Mouse (Mus musculus) cortical plate, adult 2 months (tissue): ENCODE results near the gene Mmp19. TPM values are rescaled to one million over a fixed set of nuclear protein-coding genes. Genes with fewer than 3 reads are reported as not detected.

Experiments
- H3K27ac ChIP-seq: fragments of 200-500 bp; 2 replicates; pipeline ENCODE4 v1.5.1; 2012; ENCODE audit warnings: low read length, control low read depth, inconsistent platforms; ENCODE audit not compliant: insufficient read depth
- H3K4me1 ChIP-seq: fragments of 200-500 bp; 2 replicates; pipeline ENCODE4 v1.6.1; 2011; ENCODE audit warnings: low read length; ENCODE audit not compliant: control insufficient read depth, insufficient read depth
- H3K4me3 ChIP-seq: fragments of 200-500 bp; 2 replicates; pipeline ENCODE4 v1.5.1; 2011; ENCODE audit warnings: mild to moderate bottlenecking, low read length, control low read depth; ENCODE audit not compliant: insufficient read depth
- CTCF ChIP-seq: fragments of 200-500 bp; IDR thresholded peaks from 2 replicates; pipeline ENCODE4 v1.5.1; 2011; ENCODE audit warnings: mild to moderate bottlenecking, control low read depth, low read length; ENCODE audit not compliant: insufficient read depth; ENCODE audit errors: extremely low read depth
- POLR2A ChIP-seq: fragments of 200-500 bp; IDR thresholded peaks from 2 replicates; pipeline ENCODE4 v1.6.1; 2011; ENCODE audit warnings: mild to moderate bottlenecking, low read length, control low read depth; ENCODE audit not compliant: insufficient read depth; ENCODE audit errors: extremely low read depth
- polyA plus RNA-seq: library from polyadenylated mRNA; depleted of rRNA; stranded (reverse); fragments of >200 nt; gene quantifications from 2 replicates; pipeline ENCODE4 v1.2.3, GENCODE M21; 2012; rRNA removed

Mmp19 gene
- polyA plus RNA-seq = 0.38 and 0.57 TPM in 2 replicates

DNA sequence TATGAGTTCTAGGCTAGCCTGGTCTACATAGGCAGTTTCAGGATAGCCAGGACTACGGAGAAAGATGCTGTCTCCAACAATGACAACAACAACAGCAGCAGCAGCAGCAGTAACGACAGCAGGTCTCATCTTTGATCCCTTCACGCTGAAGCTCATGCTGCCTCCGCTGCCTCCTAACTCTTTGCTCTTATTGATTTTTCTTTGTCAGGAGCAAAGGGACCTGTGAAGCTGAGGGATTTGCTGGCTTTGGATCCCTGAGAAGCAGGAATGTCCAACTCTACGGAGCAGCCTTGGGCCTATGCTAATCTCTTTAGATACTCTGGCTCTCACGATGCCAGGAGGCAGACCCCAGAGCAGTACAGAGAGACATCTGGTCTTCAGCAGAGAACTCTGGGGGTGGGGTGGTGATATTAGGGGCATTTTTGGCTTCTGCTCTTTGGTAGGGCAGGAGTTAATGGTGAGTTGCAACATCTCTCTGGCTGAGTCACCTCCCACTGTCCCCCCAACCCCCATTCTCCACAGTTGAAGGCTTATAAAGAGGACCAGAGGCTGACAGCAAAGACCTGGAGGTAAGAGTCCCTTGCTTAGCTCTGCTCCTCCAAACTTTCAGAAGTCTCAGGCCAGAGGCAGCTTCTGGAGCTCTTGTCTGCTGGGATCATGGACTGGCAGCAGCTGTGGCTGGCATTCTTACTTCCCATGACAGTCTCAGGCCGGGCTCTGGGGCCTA, at the start of gene Mmp19:
Gene Mmp19, plus strand, starts transcription at position 513 of the 727 bp plus-strand sequence.
- H3K4me1 ChIP-seq = no peaks in the 10 kb centered on the region; the same call in 1 of the 2 replicates
- no peak within 1 kb of the TSS for H3K27ac ChIP-seq
- TF ChIP-seq POLR2A (no peak), CTCF (no peak)
- no peak within 1 kb of the TSS for H3K4me3 ChIP-seq

GRCm38 (mm10) chr10:128742616-128743015, 48.1 kb upstream of the Mmp19 start:
- Histone ChIP-seq H3K4me1 (peaks cover 3% of the 10 kb centered on the region; the same call in 1 of the 2 replicates), H3K4me3 (peak overlapping the region; percentile 81; the same call in 1 of the 2 replicates), H3K27ac (no peak overlapping the region)
- TF ChIP-seq POLR2A (no peak), CTCF (no peak)

- Histone ChIP-seq H3K27ac (no peak overlapping the region), H3K4me3 (peak overlapping the region; percentile 81), H3K4me1 (peaks cover 3% of the 10 kb centered on the region; the same call in 1 of the 2 replicates)
- TF ChIP-seq POLR2A (no peak), CTCF (no peak)
These were observed 47.5 kb upstream of the Mmp19 start for GRCm38 (mm10) chr10:128743235-128743634.

- TF ChIP-seq CTCF = no peak
- TF ChIP-seq POLR2A = no peak
- Histone ChIP-seq H3K27ac (peak overlapping the region; percentile 43; the same call in 1 of the 2 replicates), H3K4me1 (peaks cover 3% of the 10 kb centered on the region; the same call in 1 of the 2 replicates), H3K4me3 (peak overlapping the region; percentile 81)
These were observed 46.9 kb upstream of the Mmp19 start for GRCm38 (mm10) chr10:128743791-128744191.

DNA sequence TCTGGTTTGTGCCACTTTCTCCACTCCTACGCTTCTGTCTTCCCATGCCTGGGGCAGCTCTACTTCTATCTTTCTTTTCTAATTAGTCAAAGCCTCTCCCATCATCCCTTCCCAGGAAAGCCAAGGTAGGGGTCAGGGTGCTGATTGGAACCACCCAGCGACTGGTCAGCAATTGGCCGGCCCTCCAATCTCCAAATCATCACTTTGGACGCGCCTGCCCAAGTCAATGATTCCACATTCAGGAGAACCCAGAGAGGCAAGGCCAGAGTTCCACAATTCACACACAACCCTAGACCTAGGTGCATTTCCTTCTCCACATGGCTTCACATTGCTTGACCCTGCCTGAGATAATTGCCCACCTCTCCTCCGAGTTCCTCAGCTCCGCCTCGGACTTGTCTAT, 46.5 kb upstream of the Mmp19 start:
- TF ChIP-seq CTCF = no peak
- TF ChIP-seq POLR2A = no peak
- peak overlapping the region; percentile 81 for H3K4me3 ChIP-seq
- no peak overlapping the region for H3K27ac ChIP-seq
- H3K4me1 ChIP-seq = peaks cover 3% of the 10 kb centered on the region; the same call in 1 of the 2 replicates

DNA sequence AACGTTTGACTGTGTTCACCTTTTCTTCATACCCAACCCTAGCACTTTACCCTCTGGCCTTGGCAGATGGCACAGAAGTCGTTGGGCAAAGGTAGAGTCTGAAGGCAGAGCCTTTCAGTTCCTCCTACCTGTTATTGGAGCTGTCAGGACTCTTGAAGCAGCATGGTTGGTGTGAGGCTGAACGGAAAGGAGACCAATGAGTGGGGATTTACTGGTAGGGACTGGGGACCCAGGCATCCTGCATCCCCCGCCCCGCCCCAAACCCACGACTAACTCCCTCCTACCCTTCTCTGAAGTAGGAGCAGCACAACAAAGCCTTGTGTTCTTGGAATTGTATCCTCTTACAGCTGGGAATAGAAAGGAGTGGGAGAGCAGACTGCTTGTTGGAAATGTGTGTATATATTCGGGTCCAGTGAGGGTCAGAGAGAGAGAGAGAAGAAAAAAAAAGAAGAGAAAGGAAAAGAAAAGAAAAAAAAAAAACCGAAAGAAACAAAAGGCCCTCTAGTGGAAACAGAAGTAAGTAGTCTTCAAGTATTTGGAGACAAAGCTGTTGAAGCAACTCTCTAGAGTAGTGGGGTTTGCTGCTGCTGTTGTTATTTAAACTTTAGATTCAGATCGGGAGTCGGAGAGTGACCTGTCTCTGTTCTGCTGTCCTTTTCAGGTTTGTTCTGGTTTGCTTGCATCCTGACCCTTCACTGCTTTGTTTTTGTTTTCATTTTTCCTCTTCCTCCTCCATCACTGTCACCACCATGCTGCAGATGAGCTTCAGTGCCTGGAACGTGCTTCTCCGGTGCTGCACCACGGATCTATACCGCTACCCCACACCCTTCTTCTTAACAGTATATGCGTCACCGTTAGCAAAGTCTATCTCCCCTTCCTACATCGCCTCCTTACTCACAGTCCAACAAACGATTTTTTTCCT, 45.8 kb upstream of the Mmp19 start, which contains the start of gene Dgka:
Gene Dgka, minus strand, starts transcription at position 176 of the 922 bp plus-strand sequence.
- Histone ChIP-seq H3K27ac (peak within 1 kb of the TSS; percentile 43; the same call in 1 of the 2 replicates), H3K4me1 (peaks cover 3% of the 10 kb centered on the region), H3K4me3 (peak within 1 kb of the TSS; percentile 81)
- no peak for TF ChIP-seq POLR2A

- Histone ChIP-seq H3K27ac (no peak overlapping the region), H3K4me3 (no peak overlapping the region), H3K4me1 (peaks cover 3% of the 10 kb centered on the region)
- TF ChIP-seq POLR2A (no peak), CTCF (no peak)
These were observed 44.6 kb upstream of the Mmp19 start for GRCm38 (mm10) chr10:128745946-128746613.

DNA sequence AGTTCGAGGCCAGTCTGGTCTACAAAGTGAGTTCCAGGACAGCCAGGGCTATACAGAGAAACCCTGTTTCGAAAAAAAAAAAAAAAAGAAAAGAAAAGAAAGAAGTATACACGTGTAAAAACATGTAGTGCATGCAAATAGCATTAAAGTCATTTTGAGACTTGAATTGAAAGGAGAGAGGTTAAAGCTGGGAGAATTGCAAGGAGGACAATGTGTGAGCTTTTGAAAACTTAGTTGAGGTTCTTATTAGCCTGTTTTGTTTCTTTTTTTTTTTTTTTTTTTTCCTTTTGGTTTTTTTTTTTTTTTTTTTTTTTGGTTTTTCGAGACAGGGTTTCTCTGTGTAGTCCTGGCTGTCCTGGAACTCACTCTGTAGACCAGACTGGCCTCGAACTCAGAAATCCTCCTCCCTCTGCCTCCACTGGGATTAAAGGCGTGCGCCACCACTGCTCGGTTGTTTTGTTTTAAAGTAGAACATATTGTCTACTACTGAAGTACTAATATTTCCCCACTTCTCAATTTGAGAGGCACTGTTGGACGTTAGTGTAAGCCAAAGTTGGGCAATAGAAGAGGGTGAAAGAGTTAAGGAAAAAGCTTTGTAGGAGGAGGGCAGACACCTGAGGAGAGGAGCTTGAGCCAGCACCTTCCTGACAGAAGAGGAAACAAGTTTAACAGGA, 43.6 kb upstream of the Mmp19 start:
- Histone ChIP-seq H3K4me3 (peak overlapping the region; percentile 79), H3K27ac (no peak overlapping the region), H3K4me1 (peaks cover 3% of the 10 kb centered on the region)
- no peak for TF ChIP-seq POLR2A
- TF ChIP-seq CTCF = no peak

GRCm38 (mm10) chr10:128747646-128748251, 43.0 kb upstream of the Mmp19 start, which contains the start of gene Pym1:
Gene Pym1, plus strand, starts transcription at chr10:128747889.
- peak within 1 kb of the TSS; percentile 55 for H3K27ac ChIP-seq
- peaks cover 3% of the 10 kb centered on the region for H3K4me1 ChIP-seq
- H3K4me3 ChIP-seq = peak within 1 kb of the TSS; percentile 79
- no peak for TF ChIP-seq CTCF
- TF ChIP-seq POLR2A = no peak
